13 mouse cellular contexts compared by ENCODE assay signal in genomic region chrX:152813339-152813738, GRCm38 (mm10).
"Had no signal": no experiment of that assay in that cellular context is flagged by ENCODE, and none has a peak within 500 bp of the region (broad histone marks: within the 10 kb centered on the region; RNA-seq: fewer than 3 reads in every experiment).

No protein-coding gene starts in this region.

- H3K9me3 ChIP-seq: midbrain, embryonic 10.5 days; midbrain, embryonic 12.5 days; neural tube, embryonic 12.5 days; stomach, embryonic 15.5 days had no signal

- H3K9ac ChIP-seq: lung, embryonic 14.5 days; midbrain, embryonic 12.5 days; neural tube, embryonic 12.5 days; stomach, embryonic 15.5 days had no signal

- DNase-seq: lung, adult 18-20 months; lung, embryonic 14.5 days; lung, postnatal 10 days; lung, postnatal 4 days; midbrain, embryonic 14.5 days; right cerebral cortex, postnatal 14 days; thymus, adult 18-20 months; thymus, postnatal 14 days; thymus, postnatal 36 days had no signal

- H3K4me2 ChIP-seq: lung, embryonic 14.5 days; midbrain, embryonic 12.5 days; neural tube, embryonic 12.5 days; stomach, embryonic 15.5 days had no signal

- H3K36me3 ChIP-seq: midbrain, embryonic 10.5 days; midbrain, embryonic 12.5 days; neural tube, embryonic 12.5 days; stomach, embryonic 15.5 days had no signal

- H3K27ac ChIP-seq: midbrain, embryonic 10.5 days; midbrain, embryonic 12.5 days; neural tube, embryonic 12.5 days; stomach, embryonic 15.5 days had no signal

- H3K4me3 ChIP-seq: midbrain, embryonic 10.5 days; midbrain, embryonic 12.5 days; neural tube, embryonic 12.5 days; stomach, embryonic 15.5 days had no signal

- H3K4me1 ChIP-seq: midbrain, embryonic 10.5 days; midbrain, embryonic 12.5 days; neural tube, embryonic 12.5 days; stomach, embryonic 15.5 days had no signal

- H3K27me3 ChIP-seq: neural tube, embryonic 12.5 days; stomach, embryonic 15.5 days had no signal
